Mouse (Mus musculus) kidney, embryonic 14.5 days (tissue): ENCODE data around the gene Gm20509. TPM values are rescaled to one million over a fixed set of nuclear protein-coding genes. Genes with fewer than 3 reads are reported as not detected.
"Not testable (repeated sequence)": the region's sequence is repeated elsewhere in the genome, so short reads cannot be mapped to it uniquely, and the experiment has no call there.

Experiments
- ATAC-seq: fragments of 200-750 bp; cut with Nextera tagmentation; 2 replicates; pipeline ENCODE4 v1.8.0; 2017; ENCODE audit warnings: moderate number of reproducible peaks, mild to moderate bottlenecking, moderate TSS enrichment, moderate library complexity; ENCODE audit not compliant: low FRiP score, low TSS enrichment
- H3K27ac ChIP-seq: fragments of 300-500 bp; sonication (generic); 2 replicates; pipeline ENCODE4 v1.5.1; 2014; ENCODE audit warnings: low read depth, mild to moderate bottlenecking, low read length, moderate library complexity, mixed read lengths
- H3K27me3 ChIP-seq: fragments of 300-500 bp; sonication (generic); 2 replicates; pipeline ENCODE4 v1.6.1; 2014; ENCODE audit warnings: mild to moderate bottlenecking, low read length; ENCODE audit not compliant: control insufficient read depth, insufficient read depth
- H3K36me3 ChIP-seq: fragments of 300-500 bp; sonication (generic); 2 replicates; pipeline ENCODE4 v1.6.1; 2014; ENCODE audit warnings: low read length, mixed read lengths; ENCODE audit not compliant: control insufficient read depth, insufficient read depth
- H3K4me1 ChIP-seq: fragments of 300-500 bp; sonication (generic); 2 replicates; pipeline ENCODE4 v1.6.1; 2014; ENCODE audit warnings: low read length, mixed read lengths; ENCODE audit not compliant: control insufficient read depth, insufficient read depth
- H3K4me2 ChIP-seq: fragments of 300-500 bp; sonication (generic); replicated peaks from 2 replicates; pipeline ENCODE4 v1.6.1; 2014; ENCODE audit warnings: low read depth, mild to moderate bottlenecking, low read length
- H3K4me3 ChIP-seq: fragments of 300-500 bp; sonication (generic); 2 replicates; pipeline ENCODE4 v1.5.1; 2014; ENCODE audit warnings: mild to moderate bottlenecking, low read length
- H3K9ac ChIP-seq: fragments of 300-500 bp; sonication (generic); 2 replicates; pipeline ENCODE4 v1.6.1; 2014; ENCODE audit warnings: low read depth, mild to moderate bottlenecking, low read length, moderate library complexity
- H3K9me3 ChIP-seq: fragments of 300-500 bp; sonication (generic); 2 replicates; pipeline ENCODE4 v1.6.1; 2016; ENCODE audit warnings: low read length; ENCODE audit not compliant: control insufficient read depth
- WGBS: fragments of 180-500 bp; shearing (Covaris S2); extraction: QIAGEN DNeasy Blood & Tissue Kit; methylation state at CpG from one replicate; pipeline ENCODE4 v1.1.7; 2014; 5-methylcytosine and 5-hydroxymethylcytosine counted together
- polyA plus RNA-seq: library from polyadenylated mRNA; unstranded; fragments of >200 nt; fragmentation: Nextera tagmentation; extraction: Ambion mirVana; gene quantifications from 2 replicates; pipeline ENCODE4 v1.2.1, GENCODE M21; 2014

The Gm20509 gene
- polyA plus RNA-seq, 1 experiment from 2014 or later, result not detected

DNA sequence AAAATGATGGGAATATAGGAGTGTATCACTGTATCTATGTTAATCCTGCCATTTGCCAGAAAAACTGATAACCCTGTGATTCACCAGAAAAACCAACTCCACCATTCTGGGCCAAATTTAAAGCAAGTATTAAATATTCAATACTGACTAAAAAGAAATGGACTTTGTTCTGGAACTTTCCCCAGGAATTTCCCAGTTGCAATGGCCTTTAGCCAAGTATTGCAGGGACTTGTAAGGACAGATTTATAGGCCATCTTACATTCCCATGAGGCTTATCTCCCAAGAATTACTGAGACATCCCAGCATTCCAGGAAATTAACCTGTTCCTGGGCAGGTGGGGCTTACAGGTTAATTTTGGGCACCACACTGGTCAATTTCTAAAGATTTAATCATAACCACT is 3.5 kb downstream of the Gm20509 start:
- no peak overlapping the region for H3K4me3 ChIP-seq
- no peaks in the 10 kb centered on the region for H3K36me3 ChIP-seq
- no peak overlapping the region for H3K9ac ChIP-seq
- peaks cover 5% of the 10 kb centered on the region; the same call in 1 of the 2 replicates for H3K4me1 ChIP-seq
- H3K27me3 ChIP-seq, result peaks cover 18% of the 10 kb centered on the region
- no peak overlapping the region for H3K27ac ChIP-seq
- no peaks in the 10 kb centered on the region for H3K9me3 ChIP-seq
- ATAC-seq, result no peak
- no peak overlapping the region for H3K4me2 ChIP-seq

DNA sequence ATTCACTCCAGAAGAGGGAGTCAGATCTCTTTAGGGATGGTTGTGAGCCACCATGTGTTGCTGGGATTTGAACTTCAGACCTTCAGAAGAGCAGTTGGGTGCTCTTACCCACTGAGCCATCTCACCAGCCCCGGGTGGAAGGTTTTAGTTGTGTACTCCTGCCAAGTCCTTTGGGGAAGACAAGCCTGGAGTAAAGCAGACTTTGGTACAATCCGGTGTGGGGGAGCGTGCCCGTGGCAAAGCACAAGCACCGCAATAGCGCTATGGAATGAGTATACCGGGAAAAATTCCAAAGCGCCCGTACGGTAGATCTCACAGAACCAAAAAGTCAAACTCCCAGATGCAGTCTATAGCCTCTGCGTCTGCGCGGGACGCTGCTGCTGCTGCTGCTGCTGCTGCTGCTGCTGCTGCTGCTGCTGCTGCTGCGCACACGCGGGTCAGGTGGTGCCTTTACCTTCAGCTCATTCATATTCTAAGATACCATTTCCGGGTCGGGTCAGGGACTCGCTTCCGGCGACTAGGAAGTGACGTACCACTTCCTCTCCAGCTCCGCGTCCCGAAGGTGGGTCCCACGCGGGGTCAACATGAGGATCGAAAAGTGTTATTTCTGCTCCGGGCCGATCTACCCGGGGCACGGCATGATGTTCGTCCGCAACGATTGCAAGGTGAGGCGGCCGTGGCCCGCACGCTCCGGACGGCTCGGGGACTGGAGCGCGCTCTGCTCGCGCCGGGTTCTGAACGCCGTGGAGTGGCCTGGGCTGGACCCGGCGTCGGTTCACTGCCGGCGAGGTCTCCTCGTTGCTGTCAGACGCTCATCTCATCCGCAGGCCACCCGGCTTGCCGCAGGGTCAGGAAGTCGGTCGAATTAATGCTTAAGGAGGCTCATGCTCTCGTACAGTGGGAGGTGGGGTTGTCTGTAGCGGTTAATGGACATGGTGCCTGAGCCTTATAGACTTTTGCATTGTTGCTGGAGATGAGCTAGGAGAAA is 10.9 kb downstream of the Gm20509 start, which contains the start of gene Rsl24d1:
Rsl24d1 (plus strand) TSS at position 508 of the 988 bp plus-strand sequence.
- H3K4me3 ChIP-seq, result peak within 1 kb of the TSS; percentile 83
- peak within 1 kb of the TSS; percentile 69 for H3K4me2 ChIP-seq
- no peaks in the 10 kb centered on the region for H3K9me3 ChIP-seq
- peak within 1 kb of the TSS; percentile 75 for H3K9ac ChIP-seq
- 1% methylated on average over 64 of the region's 64 CpGs for WGBS
- H3K36me3 ChIP-seq, result peaks cover 25% of the 10 kb centered on the region
- peaks cover 6% of the 10 kb centered on the region; the same call in 1 of the 2 replicates for H3K4me1 ChIP-seq
- peak within 1 kb of the TSS; percentile 27; the same call in 1 of the 2 replicates for H3K27ac ChIP-seq
- ATAC-seq, result peak; percentile 97
- H3K27me3 ChIP-seq, result no peaks in the 10 kb centered on the region

DNA sequence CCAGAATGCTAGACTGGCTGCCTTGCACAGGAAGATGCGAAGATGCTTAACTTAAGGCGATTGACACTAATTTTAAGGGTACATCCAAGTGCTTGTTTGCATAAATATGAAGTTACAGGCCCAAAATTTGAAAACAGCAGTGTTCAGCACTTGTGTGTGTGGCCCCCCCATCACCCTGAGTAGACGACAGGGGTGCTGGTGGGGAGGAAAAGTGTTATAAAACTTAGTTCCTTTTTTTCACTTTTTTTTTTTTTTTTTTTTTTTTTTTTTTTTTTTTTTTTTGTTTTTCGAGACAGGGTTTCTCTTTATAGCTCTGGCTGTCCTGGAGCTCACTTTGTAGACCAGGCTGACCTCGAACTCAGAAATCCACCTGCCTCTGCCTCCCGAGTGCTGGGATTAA is 14.4 kb downstream of the Gm20509 start:
- H3K4me3 ChIP-seq, H3K27me3 ChIP-seq, ATAC-seq, H3K9ac ChIP-seq, H3K27ac ChIP-seq, H3K4me2 ChIP-seq, H3K9me3 ChIP-seq, H3K4me1 ChIP-seq: not testable (repeated sequence)
- 84% methylated on average over 6 of the region's 6 CpGs for WGBS
- H3K36me3 ChIP-seq, result peaks cover 50% of the 10 kb centered on the region

DNA sequence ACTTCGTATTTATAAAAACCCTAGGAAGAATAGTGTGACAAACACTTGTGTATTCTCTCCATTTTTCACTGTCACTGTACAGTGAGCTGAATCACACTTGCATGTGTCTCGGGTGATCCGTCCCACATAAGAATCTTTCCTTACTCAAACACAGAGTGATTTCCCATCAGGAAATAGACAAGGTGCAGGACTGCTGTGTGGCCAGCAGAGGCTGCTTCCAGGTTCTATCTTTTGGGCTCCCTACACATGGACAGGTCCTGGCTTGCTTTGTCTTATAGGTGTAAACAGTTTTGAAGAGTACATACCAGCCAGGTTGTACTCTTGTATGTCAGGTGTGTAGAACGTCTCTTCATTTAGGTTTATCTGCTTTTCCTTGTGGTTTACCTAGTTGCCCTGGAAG is 15.7 kb downstream of the Gm20509 start:
- H3K4me1 ChIP-seq, result peaks cover 6% of the 10 kb centered on the region; the same call in 1 of the 2 replicates
- no peak overlapping the region for H3K9ac ChIP-seq
- ATAC-seq, result no peak
- peaks cover 55% of the 10 kb centered on the region for H3K36me3 ChIP-seq
- no peak overlapping the region for H3K4me2 ChIP-seq
- H3K27ac ChIP-seq, result no peak overlapping the region
- no peaks in the 10 kb centered on the region for H3K27me3 ChIP-seq
- H3K4me3 ChIP-seq, result no peak overlapping the region
- no peaks in the 10 kb centered on the region for H3K9me3 ChIP-seq
- WGBS, result 91% methylated on average over 4 of the region's 4 CpGs

DNA sequence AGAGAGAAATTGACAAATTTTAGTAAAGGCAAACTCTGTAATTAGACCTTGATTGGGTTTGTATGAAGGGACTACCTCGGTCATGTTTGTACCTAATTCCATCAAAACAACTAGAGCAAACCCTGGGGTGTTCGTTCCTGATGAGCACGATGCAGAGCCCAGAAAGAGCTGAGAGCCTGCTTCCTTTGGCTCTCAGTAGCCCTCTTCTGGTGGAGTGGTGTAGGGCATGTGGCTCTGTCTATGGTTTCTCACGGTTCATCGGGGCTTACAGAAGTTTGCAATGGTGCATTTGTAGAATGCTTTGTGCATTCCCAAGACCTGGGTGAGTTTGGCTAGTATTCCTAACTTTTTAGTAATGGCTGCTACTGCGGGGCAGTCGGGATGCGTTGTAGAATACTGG is 19.5 kb downstream of the Gm20509 start:
- Histone ChIP-seq H3K27me3 (no peaks in the 10 kb centered on the region), H3K9me3 (no peaks in the 10 kb centered on the region), H3K4me2 (no peak overlapping the region), H3K9ac (no peak overlapping the region), H3K4me1 (no peaks in the 10 kb centered on the region), H3K27ac (no peak overlapping the region), H3K36me3 (peaks cover 77% of the 10 kb centered on the region), H3K4me3 (no peak overlapping the region)
- 77% methylated on average over 8 of the region's 8 CpGs for WGBS
- ATAC-seq, result no peak

DNA sequence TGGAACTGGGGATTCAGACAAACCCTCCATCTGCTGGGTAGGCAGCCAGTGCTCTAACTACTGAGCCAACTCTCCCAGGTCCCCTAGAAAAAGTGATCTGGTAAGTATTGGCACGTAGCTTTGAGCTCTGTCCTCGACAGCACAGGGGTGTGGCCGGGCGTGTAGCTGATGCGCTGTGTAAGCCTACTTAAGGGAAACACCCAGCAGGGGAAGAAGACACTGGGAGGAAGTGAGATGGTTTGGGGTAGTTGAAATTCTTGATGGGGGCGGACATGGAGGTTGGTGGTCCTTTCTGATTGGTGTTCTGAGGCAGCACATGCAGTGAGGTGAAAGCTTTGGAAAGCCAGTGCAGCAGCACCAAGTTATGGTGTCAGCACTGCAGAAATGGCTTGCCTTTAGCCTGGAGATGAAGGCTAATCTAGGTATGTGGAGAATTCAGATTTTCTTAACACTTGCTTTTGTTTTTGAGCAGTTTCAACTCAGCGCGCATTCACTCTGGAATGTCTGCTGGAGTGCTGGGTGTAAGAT is 22.8 kb downstream of the Gm20509 start:
- ATAC-seq, result no peak
- no peaks in the 10 kb centered on the region for H3K27me3 ChIP-seq
- no peaks in the 10 kb centered on the region for H3K4me1 ChIP-seq
- H3K4me3 ChIP-seq, result no peak overlapping the region
- no peak overlapping the region for H3K27ac ChIP-seq
- no peak overlapping the region for H3K4me2 ChIP-seq
- no peak overlapping the region for H3K9ac ChIP-seq
- H3K36me3 ChIP-seq, result peaks cover 82% of the 10 kb centered on the region
- WGBS, result 92% methylated on average over 8 of the region's 8 CpGs
- no peaks in the 10 kb centered on the region for H3K9me3 ChIP-seq

DNA sequence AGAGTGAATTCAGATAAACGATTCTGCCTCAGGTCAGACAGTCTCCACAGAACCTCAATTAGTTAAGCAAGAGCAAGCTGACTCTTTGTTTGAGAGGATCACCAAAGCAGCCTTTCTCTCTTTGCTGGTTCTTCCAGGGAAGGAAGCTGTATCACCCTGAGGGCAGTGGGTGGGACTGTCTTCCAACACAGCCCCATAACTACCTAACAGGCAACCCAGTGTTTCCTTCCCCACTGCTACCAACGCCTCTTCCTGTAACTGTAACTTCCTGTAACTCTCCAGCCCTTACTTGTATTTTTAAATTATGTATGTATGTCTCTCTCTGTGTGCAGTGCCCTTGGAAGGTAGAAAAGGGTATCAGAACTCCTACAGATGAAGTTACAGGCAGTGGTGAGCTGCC is 25.2 kb downstream of the Gm20509 start:
- Histone ChIP-seq H3K27me3 (no peaks in the 10 kb centered on the region), H3K9me3 (no peaks in the 10 kb centered on the region), H3K36me3 (peaks cover 61% of the 10 kb centered on the region), H3K9ac (no peak overlapping the region), H3K4me2 (no peak overlapping the region), H3K27ac (no peak overlapping the region), H3K4me1 (no peaks in the 10 kb centered on the region), H3K4me3 (no peak overlapping the region)
- 87% methylated on average over 2 of the region's 2 CpGs for WGBS
- no peak for ATAC-seq

DNA sequence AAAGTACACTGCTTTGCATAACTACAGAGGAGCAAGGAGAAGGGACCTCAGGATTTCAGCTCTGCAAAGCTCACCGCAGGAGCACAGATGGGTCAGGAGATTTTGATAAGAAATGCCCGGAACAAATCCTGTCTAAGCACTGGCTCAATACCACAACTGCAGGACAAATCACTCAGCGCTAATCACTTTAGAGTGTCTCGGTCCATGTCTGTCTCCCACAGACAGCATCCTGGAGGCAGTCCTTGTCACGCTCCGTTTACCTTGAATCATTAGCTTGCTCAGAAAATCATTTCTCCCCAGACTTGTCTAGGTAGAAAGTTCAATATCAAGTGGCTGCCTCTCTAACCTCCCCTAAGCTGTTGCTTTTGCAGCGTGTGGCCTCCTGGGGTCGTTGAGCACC is 27.6 kb downstream of the Gm20509 start:
- Histone ChIP-seq H3K27me3 (no peaks in the 10 kb centered on the region), H3K4me1 (no peaks in the 10 kb centered on the region), H3K9ac (no peak overlapping the region), H3K4me3 (no peak overlapping the region), H3K4me2 (no peak overlapping the region), H3K9me3 (no peaks in the 10 kb centered on the region), H3K36me3 (peaks cover 45% of the 10 kb centered on the region), H3K27ac (no peak overlapping the region)
- ATAC-seq, result peak; percentile 68
- WGBS, result 65% methylated on average over 8 of the region's 8 CpGs

DNA sequence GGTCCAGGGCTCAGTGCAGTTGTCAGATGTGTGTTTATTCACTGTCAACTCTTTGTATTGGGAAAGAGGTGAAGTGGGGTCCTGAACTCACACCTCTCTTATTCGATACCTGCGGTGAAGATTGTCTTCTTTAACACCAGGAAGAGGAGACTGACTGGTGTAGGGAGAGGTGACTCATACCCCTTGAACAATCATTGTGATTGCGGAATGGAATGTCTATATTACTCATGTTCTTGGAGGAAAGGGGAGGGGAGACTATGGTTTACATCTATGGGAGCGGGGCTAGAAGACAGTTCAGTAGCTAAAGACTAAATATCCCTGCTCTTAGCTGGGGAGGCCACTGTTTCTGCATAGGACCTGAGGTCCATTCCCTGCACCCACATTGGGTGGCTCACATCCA is 28.3 kb downstream of the Gm20509 start:
- ATAC-seq, result no peak
- H3K4me2 ChIP-seq, result no peak overlapping the region
- H3K27me3 ChIP-seq, result no peaks in the 10 kb centered on the region
- no peak overlapping the region for H3K9ac ChIP-seq
- H3K27ac ChIP-seq, result no peak overlapping the region
- no peaks in the 10 kb centered on the region for H3K4me1 ChIP-seq
- H3K4me3 ChIP-seq, result no peak overlapping the region
- peaks cover 39% of the 10 kb centered on the region for H3K36me3 ChIP-seq
- no peaks in the 10 kb centered on the region for H3K9me3 ChIP-seq
- 88% methylated on average over 4 of the region's 4 CpGs for WGBS
